Mouse (Mus musculus): Measurements from ENCODE around the gene Ccdc141. TPM values are rescaled to one million over a fixed set of nuclear protein-coding genes. Genes with fewer than 3 reads are reported as not detected.

Gene Ccdc141
- polyA plus RNA-seq, 1 experiment from 2014 or later, result 3.7 TPM

Small RNA genes within 50 kb of the gene (microRNA-seq; reads per million reads assigned to microRNA genes)
- gene Gm44360, result not detected

Other genes with a start within 250 kb of the Ccdc141 start
- gene Ttn, start 188.1 kb downstream of the Ccdc141 start, polyA plus RNA-seq (2015; fragmentation: Nextera tagmentation; extraction: Ambion mirVana), result 0.44 and 0.50 TPM in 2 replicates
- gene Sestd1, start 110.0 kb upstream of the Ccdc141 start, polyA plus RNA-seq (2015; fragmentation: Nextera tagmentation; extraction: Ambion mirVana), result 10.9 and 11.6 TPM in 2 replicates

All from intestine, embryonic 16.5 days (tissue).